Comparison of ENCODE assay signal across 23 mouse cellular contexts in the genomic region with DNA sequence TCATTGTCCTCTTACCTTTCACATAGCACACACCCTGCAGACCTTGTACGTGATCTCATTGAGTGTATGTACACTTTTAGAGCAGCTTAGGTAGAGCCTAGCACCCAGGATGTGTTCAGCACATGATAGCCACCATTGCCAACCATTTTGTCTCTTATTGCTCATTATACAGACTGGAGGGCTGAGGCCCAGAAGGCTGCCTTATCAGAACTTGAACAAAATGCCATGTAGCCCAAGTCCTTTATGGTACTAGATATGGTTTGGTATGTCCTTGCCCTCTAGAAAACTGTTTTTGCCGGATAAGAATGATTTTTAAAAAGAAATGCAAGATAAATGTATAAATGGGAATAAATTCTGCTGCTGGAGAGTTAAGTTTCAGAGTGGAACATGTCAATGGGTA.
DNase-seq lines count a peak whose midpoint lies in the region; ATAC-seq and TF ChIP-seq lines count a peak whose summit lies in the region.
"Had no signal": no experiment of that assay in that cellular context is flagged by ENCODE, and none has a peak within 500 bp of the region (broad histone marks: within the 10 kb centered on the region; RNA-seq: fewer than 3 reads in every experiment).

No protein-coding gene starts in this region.

- no peak overlapping the region for H3K4me2 ChIP-seq in liver, embryonic 12.5 days
- H3K4me2 ChIP-seq: heart, embryonic 15.5 days; hindbrain, embryonic 14.5 days; liver, embryonic 15.5 days; neural tube, embryonic 12.5 days had no signal

- DNase-seq in liver (no peak), MEL (ENCODE audit: low read depth, low spot score) (peak; percentile 83)
- DNase-seq in c-Kit-negative CD71-positive TER-119-positive erythroid progenitor cells, embryonic 14.5 days (ENCODE audit: low read depth, low spot score): peak; percentile 70
- no peak for DNase-seq in kidney, adult 11 months
- DNase-seq: adrenal gland, postnatal 14 days; cerebellum, adult 11 months; cerebellum, adult 9-11 months; gastrocnemius, adult 2 months; heart, postnatal 36 days; kidney, adult 2 months; midbrain, embryonic 14.5 days; right cerebral cortex, postnatal 14 days; thymus, postnatal 25 days had no signal

- 56% methylated on average over 2 of the region's 2 CpGs for WGBS in liver, embryonic 12.5 days (ENCODE audit: insufficient replicate concordance)

- no peaks in the 10 kb centered on the region for H3K36me3 ChIP-seq in liver, embryonic 12.5 days
- H3K36me3 ChIP-seq in MEL (ENCODE audit: control insufficient read depth in 1 of 2, insufficient read depth in 2 of 2, low read length in 2 of 2): peaks cover 0 to 44% of the 10 kb centered on the region in 2 experiments; a peak in 2 of 4 replicates
- H3K36me3 ChIP-seq: heart, embryonic 15.5 days; liver, embryonic 15.5 days; neural tube, embryonic 12.5 days had no signal

- peak; percentile 49; the same call in 1 of the 2 replicates for ATAC-seq in liver, embryonic 12.5 days
- 0 out of 2 replicates have a peak, but pooled peaks have one; percentile 26 for ATAC-seq in megakaryocyte progenitor cell, adult 5-6 weeks (replicated peaks; ENCODE audit: poor library complexity)
- no peak for ATAC-seq in granulocyte monocyte progenitor cell, adult 5-6 weeks (replicated peaks; ENCODE audit: poor library complexity, severe bottlenecking)
- ATAC-seq: inflammation-experienced regulatory T-cells, adult 6 months; lung, postnatal 0 days had no signal

- H3K79me2 ChIP-seq in MEL (ENCODE audit: control insufficient read depth, insufficient read depth, low read length, poor library complexity): no peaks in the 10 kb centered on the region

- no peak for TF ChIP-seq RAD21 in MEL (IDR thresholded peaks at IDR 0.05; ENCODE audit: low read depth, low read length)

- peak; percentile 93 to 96 for TF ChIP-seq EP300 in MEL (IDR thresholded peaks at IDR 0.05; ENCODE audit: low read depth in 1 of 2, low read length in 2 of 2)

- H3K4me3 ChIP-seq in liver, embryonic 12.5 days: no peak overlapping the region
- no peak overlapping the region for H3K4me3 ChIP-seq in MEL (ENCODE audit: control insufficient read depth in 1 of 2, insufficient read depth in 1 of 2, low read depth in 2 of 2, low read length in 2 of 2)
- H3K4me3 ChIP-seq: heart, embryonic 15.5 days; liver, embryonic 15.5 days; neural tube, embryonic 12.5 days had no signal

- no peak for TF ChIP-seq POLR2A in MEL (IDR thresholded peaks at IDR 0.05; ENCODE audit: control insufficient read depth in 1 of 2, insufficient read depth in 1 of 2, low read depth in 1 of 2, low read length in 2 of 2, poor library complexity in 1 of 2)

- TF ChIP-seq CTCF in MEL (IDR thresholded peaks at IDR 0.05 in 2 of 3, conservative IDR thresholded peaks at IDR 0.05 in 1 of 3; ENCODE audit: control insufficient read depth in 1 of 3, insufficient read depth in 1 of 3, low read depth in 2 of 3, low read length in 3 of 3, poor library complexity in 1 of 3, severe bottlenecking in 1 of 3): no peak

- no peaks in the 10 kb centered on the region for H3K27me3 ChIP-seq in liver, embryonic 12.5 days (replicated peaks)
- H3K27me3 ChIP-seq in MEL (ENCODE audit: control insufficient read depth in 1 of 2, insufficient read depth in 2 of 2, low read length in 2 of 2): no peaks in the 10 kb centered on the region
- H3K27me3 ChIP-seq: heart, embryonic 15.5 days; liver, embryonic 15.5 days; neural tube, embryonic 12.5 days had no signal

- no peak overlapping the region for H3K9ac ChIP-seq in liver, embryonic 12.5 days
- no peak overlapping the region for H3K9ac ChIP-seq in MEL (ENCODE audit: control insufficient read depth, low read depth, low read length, poor library complexity, severe bottlenecking)
- H3K9ac ChIP-seq: heart, embryonic 15.5 days; hindbrain, embryonic 14.5 days; liver, embryonic 15.5 days; neural tube, embryonic 12.5 days had no signal

- H3K27ac ChIP-seq in liver, embryonic 12.5 days: no peak overlapping the region
- H3K27ac ChIP-seq in MEL (ENCODE audit: control insufficient read depth, low read depth, low read length): peak overlapping the region; percentile 60
- H3K27ac ChIP-seq: heart, embryonic 15.5 days; hindbrain, embryonic 14.5 days; kidney, postnatal 0 days; liver, embryonic 15.5 days; neural tube, embryonic 12.5 days had no signal

- H3K9me3 ChIP-seq in liver, embryonic 12.5 days (replicated peaks): no peaks in the 10 kb centered on the region
- no peaks in the 10 kb centered on the region for H3K9me3 ChIP-seq in MEL (replicated peaks; ENCODE audit: insufficient read depth, low read length)
- H3K9me3 ChIP-seq: heart, embryonic 15.5 days; liver, embryonic 15.5 days; neural tube, embryonic 12.5 days had no signal

- H3K4me1 ChIP-seq in liver, embryonic 12.5 days: peaks cover 12% of the 10 kb centered on the region
- H3K4me1 ChIP-seq in MEL (ENCODE audit: control insufficient read depth in 1 of 2, insufficient read depth in 2 of 2, low read length in 2 of 2): peaks cover 30 to 39% of the 10 kb centered on the region in 2 experiments

TF ChIP-seq in MEL, 35 proteins besides CTCF, POLR2A, EP300 and RAD21:
- TF ChIP-seq GABPA (IDR thresholded peaks at IDR 0.05; ENCODE audit: low read depth, low read length) (no peak), MAFK (IDR thresholded peaks at IDR 0.05; ENCODE audit: borderline replicate concordance, low read depth, low read length) (peak; percentile 17; the same call in 1 of the 2 replicates), MYC (IDR thresholded peaks at IDR 0.05; ENCODE audit: low read depth, low read length) (0 out of 2 replicates have a peak, but pooled peaks have one; percentile 41), SIN3A (IDR thresholded peaks at IDR 0.05; ENCODE audit: low read length) (peak; percentile 55; the same call in 1 of the 2 replicates), NRF1 (IDR thresholded peaks at IDR 0.05; ENCODE audit: insufficient read depth, low read depth, low read length, poor library complexity, severe bottlenecking) (no peak), TCF12 (IDR thresholded peaks at IDR 0.05; ENCODE audit: low read depth, low read length) (peak; percentile 98), ETS1 (IDR thresholded peaks at IDR 0.05; ENCODE audit: low read depth, low read length) (peak; percentile 90), GATA1 (IDR thresholded peaks at IDR 0.05; ENCODE audit: low read depth, low read length) (peak; percentile 98), BHLHE40 (IDR thresholded peaks at IDR 0.05; ENCODE audit: borderline replicate concordance, low read depth, low read length) (peak; percentile 68), TAL1 (IDR thresholded peaks at IDR 0.05; ENCODE audit: low read length) (peak; percentile 87), SMC3 (IDR thresholded peaks at IDR 0.05; ENCODE audit: low read depth, low read length) (peak; percentile 10; the same call in 1 of the 2 replicates), RCOR1 (IDR thresholded peaks at IDR 0.05; ENCODE audit: low read depth, low read length) (peak; percentile 82), MEF2A (IDR thresholded peaks at IDR 0.05; ENCODE audit: extremely low read depth, insufficient replicate concordance, low read depth, low read length, poor library complexity, severe bottlenecking) (no peak)

Comparison
In these comparisons a context has a peak if more than half of its experiments do, and no peak if none do; other contexts are left out.
1. DNase-seq: peak in MEL (single experiment) and c-Kit-negative CD71-positive TER-119-positive erythroid progenitor cells, embryonic 14.5 days (single experiment); none in liver (single experiment) and kidney, adult 11 months (single experiment).